Mouse (Mus musculus) lung, adult 2 months (tissue): Measurements from ENCODE around the gene Syce1l. TPM values are rescaled to one million over a fixed set of nuclear protein-coding genes. Genes with fewer than 3 reads are reported as not detected.

Source experiments
- DNase-seq: peaks from one replicate; pipeline ENCODE4 v3.0.0; 2022
- H3K4me1 ChIP-seq: fragments of 200-500 bp; 2 replicates; pipeline ENCODE4 v1.6.1; 2011; ENCODE audit warnings: low read length; ENCODE audit not compliant: control insufficient read depth, insufficient read depth
- H3K4me3 ChIP-seq: fragments of 200-500 bp; replicated peaks from 2 replicates; pipeline ENCODE3; 2011; ENCODE audit warnings: low read depth, mild to moderate bottlenecking, control low read depth, low read length; ENCODE audit errors: extremely low read depth
- CTCF ChIP-seq: fragments of 200-500 bp; IDR thresholded peaks from 2 replicates; pipeline ENCODE4 v1.5.1; 2011; ENCODE audit warnings: mild to moderate bottlenecking, low read length, control low read depth; ENCODE audit not compliant: insufficient read depth
- POLR2A ChIP-seq: fragments of 200-500 bp; IDR thresholded peaks from 2 replicates; pipeline ENCODE4 v1.6.1; 2011; ENCODE audit warnings: low read depth, mild to moderate bottlenecking, control low read depth, low read length, borderline replicate concordance; ENCODE audit errors: extremely low read depth
- WGBS: fragments of 180-500 bp; shearing (Covaris S2); methylation state at CpG from one replicate; pipeline ENCODE4 v1.1.7; 2018; 5-methylcytosine and 5-hydroxymethylcytosine counted together
- polyA plus RNA-seq: library from polyadenylated mRNA; depleted of rRNA; stranded (reverse); fragments of >200 nt; gene quantifications from 2 replicates; pipeline ENCODE4 v1.2.3, GENCODE M21; 2012; rRNA removed

The Syce1l gene
- polyA plus RNA-seq, 1 experiment: not detected

DNA sequence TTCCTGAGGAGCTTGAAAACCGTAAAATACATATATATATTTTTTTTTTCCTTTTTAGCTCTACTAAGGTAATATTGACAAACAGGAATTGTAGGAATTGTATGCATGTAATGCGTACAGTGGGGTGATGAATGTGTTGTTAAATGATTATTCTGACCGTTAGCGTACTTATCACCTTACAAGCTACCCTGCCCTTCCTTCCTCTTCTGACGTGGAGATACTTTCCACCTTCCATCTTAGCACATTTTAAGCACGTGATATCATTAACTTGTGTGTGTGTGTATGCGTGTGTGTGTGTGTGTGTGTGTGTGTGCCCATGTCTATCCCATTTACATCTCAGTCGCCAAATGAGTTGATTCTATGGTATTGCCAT lies 45.5 kb downstream of the Syce1l start:
- H3K4me3 ChIP-seq: no peak overlapping the region
- 41% methylated on average over 8 of the region's 8 CpGs for WGBS
- DNase-seq: no peak
- H3K4me1 ChIP-seq: no peaks in the 10 kb centered on the region
- TF ChIP-seq POLR2A (no peak), CTCF (no peak)

GRCm38 (mm10) chr8:113691622-113692343 lies 48.8 kb downstream of the Syce1l start:
- no peaks in the 10 kb centered on the region for H3K4me1 ChIP-seq
- 50% methylated on average over 14 of the region's 14 CpGs for WGBS
- no peak for TF ChIP-seq CTCF
- TF ChIP-seq POLR2A: no peak

DNA sequence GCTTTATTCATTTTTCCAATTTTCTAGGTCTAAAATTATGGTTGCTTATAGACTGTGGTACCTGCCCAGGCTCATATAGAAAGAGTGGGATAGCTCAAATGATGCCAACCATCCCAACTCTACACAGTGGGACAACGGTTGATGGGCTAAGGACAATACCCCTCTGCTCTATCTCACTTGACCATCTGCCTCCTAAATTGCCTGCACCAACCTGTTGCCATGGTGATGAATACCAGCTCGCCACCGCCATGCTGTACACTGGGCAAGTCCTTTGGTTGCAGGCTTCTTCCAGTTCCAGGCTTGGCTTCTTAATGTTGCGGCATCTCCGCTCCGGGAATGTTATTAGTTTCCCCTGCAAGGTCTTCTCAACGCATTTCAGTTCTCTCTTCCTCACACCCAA lies 62.0 kb downstream of the Syce1l start:
- no peak for DNase-seq
- Histone ChIP-seq H3K4me1 (no peaks in the 10 kb centered on the region), H3K4me3 (no peak overlapping the region)
- 77% methylated on average over 7 of the region's 7 CpGs for WGBS
- TF ChIP-seq CTCF (no peak), POLR2A (no peak)

More at GRCm38 (mm10) chr8:113691622-113692343, 48.8 kb downstream of the Syce1l start:
- no peak for DNase-seq
- H3K4me3 ChIP-seq: no peak overlapping the region

Other genes starting within 250 kb of the Syce1l start
- 9.5 and 10.9 TPM in 2 replicates for gene Mon1b, start 7.6 kb upstream of the Syce1l start, polyA plus RNA-seq
- 0.06 TPM in 1 of 2 replicates, not detected in the other for gene Adamts18, start 205.5 kb downstream of the Syce1l start, polyA plus RNA-seq